Mouse (Mus musculus) stomach, postnatal 0 days (tissue): Measurements from ENCODE around the gene 2610507B11Rik.

Experiments
- CTCF ChIP-seq: IDR thresholded peaks from 2 replicates; pipeline ENCODE4 v1.5.1; 2016; ENCODE audit warnings: antibody characterized with exemption, low read depth, mild to moderate bottlenecking, moderate library complexity
- EP300 ChIP-seq: optimal IDR thresholded peaks from 2 replicates; pipeline ENCODE3; 2016; ENCODE audit warnings: antibody characterized with exemption

GRCm38 (mm10) chr11:78261380-78262352 is at the start of gene 2610507B11Rik:
- TF ChIP-seq CTCF (peak; percentile 37), EP300 (no peak)
